Mouse (Mus musculus): ENCODE data around the gene Dand5. TPM values are rescaled to one million over a fixed set of nuclear protein-coding genes. Genes with fewer than 3 reads are reported as not detected.

Gene Dand5
- polyA plus RNA-seq, 1 experiment: 6.7 TPM

GRCm38 (mm10) chr8:84773833-84774232 lies 48.8 kb downstream of the Dand5 start:
- H3K4me2 ChIP-seq (ENCODE audit: low read depth): peak overlapping the region; percentile 81
- peaks cover 4% of the 10 kb centered on the region for H3K36me3 ChIP-seq (ENCODE audit: control insufficient read depth, insufficient read depth)
- TF ChIP-seq POLR2A (IDR thresholded peaks at IDR 0.05; ENCODE audit: insufficient read length, low read depth) (peak; percentile 60), TCF12 (IDR thresholded peaks at IDR 0.05; ENCODE audit: insufficient read depth, poor library complexity, severe bottlenecking) (no peak), POLR2AphosphoS2 (IDR thresholded peaks at IDR 0.05; ENCODE audit: insufficient read length, low read depth) (peak; percentile 56)
- peak overlapping the region; percentile 23 for H3ac ChIP-seq (ENCODE audit: control insufficient read depth, insufficient read length)
- H3K4me3 ChIP-seq: peak overlapping the region; percentile 33
- H3K79me2 ChIP-seq (ENCODE audit: control insufficient read depth, insufficient read depth): peaks cover 67% of the 10 kb centered on the region
- no peaks in the 10 kb centered on the region for H3K27me3 ChIP-seq (ENCODE audit: control insufficient read depth, insufficient read depth, insufficient read length)

GRCm38 (mm10) chr8:84773304-84773703 lies 49.3 kb downstream of the Dand5 start:
- TF ChIP-seq MYOD1 (IDR thresholded peaks at IDR 0.05; ENCODE audit: control insufficient read depth in 1 of 3, insufficient read length in 2 of 3, low read depth in 2 of 3) (no peak), MYOG (IDR thresholded peaks at IDR 0.05; ENCODE audit: control insufficient read depth in 1 of 3, insufficient read depth in 1 of 3, insufficient read length in 2 of 3, low read depth in 2 of 3) (no peak), USF1 (IDR thresholded peaks at IDR 0.05; ENCODE audit: low read depth) (no peak), CEBPB (IDR thresholded peaks at IDR 0.05; ENCODE audit: insufficient read depth, poor library complexity, severe bottlenecking) (no peak), MAX (IDR thresholded peaks at IDR 0.05; ENCODE audit: low read depth) (no peak), POLR2AphosphoS2 (IDR thresholded peaks at IDR 0.05; ENCODE audit: insufficient read length, low read depth) (no peak), E2F4 (IDR thresholded peaks at IDR 0.05; ENCODE audit: insufficient read depth) (no peak), POLR2A (IDR thresholded peaks at IDR 0.05; ENCODE audit: insufficient read length, low read depth) (no peak), TCF3 (IDR thresholded peaks at IDR 0.05; ENCODE audit: insufficient read length, low read depth) (no peak), SRF (IDR thresholded peaks at IDR 0.05; ENCODE audit: control insufficient read depth, insufficient read length, low read depth) (no peak), TCF12 (IDR thresholded peaks at IDR 0.05; ENCODE audit: insufficient read depth, poor library complexity, severe bottlenecking) (no peak), REST (IDR thresholded peaks at IDR 0.05; ENCODE audit: insufficient read depth, insufficient read length) (no peak)
- H3K27me3 ChIP-seq (ENCODE audit: control insufficient read depth, insufficient read depth, insufficient read length): no peaks in the 10 kb centered on the region
- no peak overlapping the region for H3ac ChIP-seq (ENCODE audit: control insufficient read depth, insufficient read length)

DNA sequence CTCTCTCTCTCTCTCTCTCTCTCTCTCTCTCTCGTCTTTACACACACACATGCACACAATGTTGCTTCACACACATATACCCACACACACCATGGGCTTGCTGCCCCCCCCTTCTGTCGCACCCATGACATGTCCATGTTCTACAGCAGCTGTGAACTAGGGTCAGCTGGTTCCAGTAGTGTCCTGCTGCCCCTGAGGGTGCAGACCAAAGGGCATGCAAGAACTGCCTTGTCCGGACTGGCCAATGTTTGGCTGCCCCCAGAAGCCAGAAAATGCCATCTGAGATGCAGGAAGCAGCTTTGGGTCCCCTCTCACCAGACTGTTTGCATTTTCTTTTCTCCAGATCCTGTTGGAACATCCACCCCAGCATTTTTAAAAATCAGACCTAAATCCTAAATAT lies 50.0 kb downstream of the Dand5 start:
- Histone ChIP-seq H3K79me2 (ENCODE audit: control insufficient read depth, insufficient read depth) (peaks cover 60% of the 10 kb centered on the region), H3ac (ENCODE audit: control insufficient read depth, insufficient read length) (no peak overlapping the region), H3K27me3 (ENCODE audit: control insufficient read depth, insufficient read depth, insufficient read length) (no peaks in the 10 kb centered on the region), H3K4me2 (ENCODE audit: low read depth) (peak overlapping the region; percentile 81), H3K4me3 (no peak overlapping the region), H3K36me3 (ENCODE audit: control insufficient read depth, insufficient read depth) (peaks cover 8% of the 10 kb centered on the region)
- TF ChIP-seq MYOD1 (IDR thresholded peaks at IDR 0.05; ENCODE audit: control insufficient read depth in 1 of 3, insufficient read length in 2 of 3, low read depth in 2 of 3): peak in 1 of 3 experiments; percentile 7
- no peak for TF ChIP-seq TCF12 (IDR thresholded peaks at IDR 0.05; ENCODE audit: insufficient read depth, poor library complexity, severe bottlenecking)
- no peak for TF ChIP-seq REST (IDR thresholded peaks at IDR 0.05; ENCODE audit: insufficient read depth, insufficient read length)
- TF ChIP-seq MYOG (IDR thresholded peaks at IDR 0.05; ENCODE audit: control insufficient read depth in 1 of 3, insufficient read depth in 1 of 3, insufficient read length in 2 of 3, low read depth in 2 of 3): peak in 1 of 3 experiments; percentile 18
- no peak for TF ChIP-seq TCF3 (IDR thresholded peaks at IDR 0.05; ENCODE audit: insufficient read length, low read depth)
- no peak for TF ChIP-seq POLR2A (IDR thresholded peaks at IDR 0.05; ENCODE audit: insufficient read length, low read depth)

More at GRCm38 (mm10) chr8:84773304-84773703, 49.3 kb downstream of the Dand5 start:
- peaks cover 4% of the 10 kb centered on the region for H3K36me3 ChIP-seq (ENCODE audit: control insufficient read depth, insufficient read depth)
- H3K4me3 ChIP-seq: peak overlapping the region; percentile 33
- peaks cover 67% of the 10 kb centered on the region for H3K79me2 ChIP-seq (ENCODE audit: control insufficient read depth, insufficient read depth)
- peak overlapping the region; percentile 81 for H3K4me2 ChIP-seq (ENCODE audit: low read depth)

DNA sequence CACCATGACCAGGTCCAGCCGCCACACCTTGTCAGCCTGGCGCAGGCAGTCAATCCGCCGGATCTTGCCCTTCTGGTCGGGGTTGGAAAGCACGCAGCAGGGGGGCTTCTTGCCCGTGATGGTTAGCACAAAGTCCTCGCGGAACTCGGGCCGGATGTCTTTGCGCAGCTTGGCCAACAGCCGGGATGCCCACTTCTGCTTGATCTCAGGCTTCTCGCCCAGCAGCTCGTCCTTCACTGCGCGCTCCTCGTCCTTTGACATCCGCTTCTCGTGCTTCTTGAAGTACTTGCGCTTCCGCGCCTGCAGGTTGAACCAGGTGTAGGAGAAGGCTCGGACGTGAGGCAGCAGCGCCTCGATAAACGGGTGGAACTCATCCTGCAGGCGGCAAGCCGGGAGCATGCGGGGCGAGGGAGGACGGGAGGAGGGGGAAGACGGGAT lies 50.7 kb downstream of the Dand5 start:
- no peaks in the 10 kb centered on the region for H3K27me3 ChIP-seq (ENCODE audit: control insufficient read depth, insufficient read depth, insufficient read length)
- no peak overlapping the region for H3K4me3 ChIP-seq
- peaks cover 53% of the 10 kb centered on the region for H3K79me2 ChIP-seq (ENCODE audit: control insufficient read depth, insufficient read depth)
- TF ChIP-seq MYOG (IDR thresholded peaks at IDR 0.05; ENCODE audit: control insufficient read depth in 1 of 3, insufficient read depth in 1 of 3, insufficient read length in 2 of 3, low read depth in 2 of 3) (no peak), SRF (IDR thresholded peaks at IDR 0.05; ENCODE audit: control insufficient read depth, insufficient read length, low read depth) (no peak), TCF3 (IDR thresholded peaks at IDR 0.05; ENCODE audit: insufficient read length, low read depth) (no peak), E2F4 (IDR thresholded peaks at IDR 0.05; ENCODE audit: insufficient read depth) (no peak)
- peaks cover 10% of the 10 kb centered on the region for H3K36me3 ChIP-seq (ENCODE audit: control insufficient read depth, insufficient read depth)
- H3K4me2 ChIP-seq (ENCODE audit: low read depth): no peak overlapping the region
- no peak overlapping the region for H3ac ChIP-seq (ENCODE audit: control insufficient read depth, insufficient read length)

- H3K4me3 ChIP-seq: no peak overlapping the region
- peaks cover 10% of the 10 kb centered on the region for H3K36me3 ChIP-seq (ENCODE audit: control insufficient read depth, insufficient read depth)
- H3ac ChIP-seq (ENCODE audit: control insufficient read depth, insufficient read length): no peak overlapping the region
- no peaks in the 10 kb centered on the region for H3K27me3 ChIP-seq (ENCODE audit: control insufficient read depth, insufficient read depth, insufficient read length)
- TF ChIP-seq CEBPB (IDR thresholded peaks at IDR 0.05; ENCODE audit: insufficient read depth, poor library complexity, severe bottlenecking) (no peak), TCF3 (IDR thresholded peaks at IDR 0.05; ENCODE audit: insufficient read length, low read depth) (no peak), POLR2AphosphoS2 (IDR thresholded peaks at IDR 0.05; ENCODE audit: insufficient read length, low read depth) (no peak), MYOD1 (IDR thresholded peaks at IDR 0.05; ENCODE audit: control insufficient read depth in 1 of 3, insufficient read length in 2 of 3, low read depth in 2 of 3) (no peak), REST (IDR thresholded peaks at IDR 0.05; ENCODE audit: insufficient read depth, insufficient read length) (no peak), E2F4 (IDR thresholded peaks at IDR 0.05; ENCODE audit: insufficient read depth) (no peak), USF1 (IDR thresholded peaks at IDR 0.05; ENCODE audit: low read depth) (no peak), MYOG (IDR thresholded peaks at IDR 0.05; ENCODE audit: control insufficient read depth in 1 of 3, insufficient read depth in 1 of 3, insufficient read length in 2 of 3, low read depth in 2 of 3) (no peak), POLR2A (IDR thresholded peaks at IDR 0.05; ENCODE audit: insufficient read length, low read depth) (no peak), TCF12 (IDR thresholded peaks at IDR 0.05; ENCODE audit: insufficient read depth, poor library complexity, severe bottlenecking) (no peak), SRF (IDR thresholded peaks at IDR 0.05; ENCODE audit: control insufficient read depth, insufficient read length, low read depth) (no peak), MAX (IDR thresholded peaks at IDR 0.05; ENCODE audit: low read depth) (no peak)
- no peak overlapping the region for H3K4me2 ChIP-seq (ENCODE audit: low read depth)
- H3K79me2 ChIP-seq (ENCODE audit: control insufficient read depth, insufficient read depth): peaks cover 45% of the 10 kb centered on the region
Observed at GRCm38 (mm10) chr8:84771000-84771687, 51.5 kb downstream of the Dand5 start.
